Mouse (Mus musculus) brain, embryonic 14.5 days (tissue): ENCODE measurements around the gene Dnmt3l. TPM values are rescaled to one million over a fixed set of nuclear protein-coding genes. Genes with fewer than 3 reads are reported as not detected.

Experiments
- DNase-seq: peaks from one replicate; pipeline ENCODE4 v3.0.0-alpha.2; 2011; ENCODE audit warnings: low read depth
- CTCF ChIP-seq: fragments of 200-500 bp; IDR thresholded peaks from 2 replicates; pipeline ENCODE4 v1.5.1; 2012; ENCODE audit warnings: inconsistent platforms, mild to moderate bottlenecking, moderate library complexity, borderline replicate concordance; ENCODE audit not compliant: insufficient read depth, insufficient read length; ENCODE audit errors: extremely low read depth
- POLR2A ChIP-seq: fragments of 200-500 bp; IDR thresholded peaks from 2 replicates; pipeline ENCODE4 v1.6.1; 2012; ENCODE audit warnings: mild to moderate bottlenecking, inconsistent platforms, borderline replicate concordance; ENCODE audit not compliant: poor library complexity, insufficient read depth, insufficient read length, severe bottlenecking; ENCODE audit errors: extremely low read depth
- polyA plus RNA-seq: library from polyadenylated mRNA; depleted of rRNA; stranded (reverse); fragments of >200 nt; gene quantifications from 2 replicates; pipeline ENCODE4 v1.2.3, GENCODE M21; 2012

Gene Dnmt3l
- polyA plus RNA-seq, 1 experiment = not detected

- TF ChIP-seq POLR2A (no peak), CTCF (peak; percentile 37; the same call in 1 of the 2 replicates)
- peak; percentile 75 for DNase-seq
Observed at GRCm38 (mm10) chr10:78069101-78070011, 27.6 kb downstream of the Dnmt3l start, which contains the start of gene Icosl. TSS of gene Icosl (plus strand) at chr10:78069302.

- no peak for TF ChIP-seq POLR2A
- no peak for TF ChIP-seq CTCF
- no peak for DNase-seq
Observed at GRCm38 (mm10) chr10:78074151-78074550, 32.4 kb downstream of the Dnmt3l start.

DNA sequence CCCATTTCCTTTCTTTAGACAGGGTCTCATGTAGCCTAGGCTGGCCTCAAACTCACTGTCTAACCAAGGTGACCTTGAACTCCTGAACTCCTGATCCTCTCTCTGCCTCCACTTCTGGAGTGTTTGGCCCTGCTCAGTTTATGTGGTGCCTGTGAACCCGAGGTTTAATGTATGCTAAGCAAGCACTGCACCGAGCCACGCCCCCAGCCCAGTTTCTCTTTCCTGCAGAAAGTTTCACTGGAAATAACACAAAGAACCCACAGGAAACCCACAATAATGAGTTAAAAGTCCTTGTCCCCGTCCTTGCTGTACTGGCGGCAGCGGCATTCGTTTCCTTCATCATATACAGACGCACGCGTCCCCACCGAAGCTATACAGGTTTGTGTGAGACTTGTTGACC lies 33.2 kb downstream of the Dnmt3l start:
- DNase-seq = no peak
- no peak for TF ChIP-seq POLR2A
- TF ChIP-seq CTCF = no peak

DNA sequence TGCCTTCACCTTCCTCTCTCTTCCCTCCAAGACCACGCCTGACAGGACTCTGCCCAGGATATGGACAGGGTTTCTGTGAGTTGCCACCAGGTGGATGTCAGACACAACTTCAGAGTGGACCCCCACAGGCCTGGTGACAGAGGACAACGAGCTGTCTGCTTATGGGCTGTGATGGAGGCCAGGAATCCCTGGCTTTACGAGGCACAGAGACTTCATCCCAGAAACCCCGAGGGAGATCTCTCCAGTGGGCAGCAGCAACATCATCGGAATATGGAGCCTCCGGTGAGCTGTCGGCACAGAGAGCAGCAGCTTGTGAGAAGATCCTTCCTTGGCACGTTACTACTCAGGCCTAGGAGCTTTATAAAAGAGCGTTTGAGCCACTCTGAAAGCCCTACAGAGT lies 36.1 kb downstream of the Dnmt3l start:
- no peak for DNase-seq
- TF ChIP-seq CTCF (no peak), POLR2A (no peak)

DNA sequence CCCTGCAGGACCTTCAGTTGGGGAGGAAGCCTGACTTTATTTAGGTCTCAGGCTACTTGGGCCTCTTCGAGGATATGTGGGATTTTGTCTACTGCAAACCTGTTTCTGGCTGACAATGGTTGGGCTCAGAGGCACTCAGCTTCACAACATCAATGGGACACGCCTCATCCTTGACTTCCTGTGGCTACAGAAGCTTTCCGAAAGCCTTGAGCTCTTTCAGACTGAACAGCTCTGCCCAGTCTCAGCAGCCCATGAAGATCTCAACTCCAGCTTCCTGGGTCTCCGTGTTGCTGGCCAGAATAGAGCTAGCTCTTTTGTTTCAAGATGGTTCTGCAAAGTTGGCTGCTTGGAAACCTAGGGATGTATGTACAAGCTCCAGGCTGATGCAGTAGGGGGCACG lies 36.5 kb downstream of the Dnmt3l start:
- TF ChIP-seq POLR2A (no peak), CTCF (no peak)

GRCm38 (mm10) chr10:78079955-78080591 lies 38.3 kb downstream of the Dnmt3l start:
- TF ChIP-seq CTCF = no peak
- no peak for TF ChIP-seq POLR2A
- no peak for DNase-seq

More for the DNA sequence above, 36.5 kb downstream of the Dnmt3l start:
- DNase-seq = no peak

- TF ChIP-seq POLR2A (no peak), CTCF (no peak)
- DNase-seq = no peak
Observed at GRCm38 (mm10) chr10:78084073-78084472, 42.3 kb downstream of the Dnmt3l start.

DNA sequence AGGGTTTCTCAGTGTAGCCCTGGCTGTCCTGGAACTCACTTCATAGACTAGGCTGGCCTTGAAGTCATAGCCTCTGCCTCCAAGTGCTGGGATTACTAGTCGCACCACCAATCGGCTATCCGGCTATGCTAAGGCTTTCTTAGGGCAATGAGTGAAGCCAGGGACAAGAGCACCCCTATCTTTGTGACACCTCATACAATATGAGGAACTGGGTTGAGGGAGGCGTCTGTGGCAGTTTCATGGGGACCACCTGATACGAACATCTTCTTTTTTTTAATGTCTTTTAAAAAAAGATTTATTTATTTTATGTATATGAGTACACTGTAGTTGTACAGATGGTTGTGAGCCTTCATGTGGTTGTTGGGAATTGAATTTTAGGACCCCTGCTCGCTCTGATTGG lies 44.0 kb downstream of the Dnmt3l start:
- TF ChIP-seq CTCF = no peak
- TF ChIP-seq POLR2A = no peak
- no peak for DNase-seq

DNA sequence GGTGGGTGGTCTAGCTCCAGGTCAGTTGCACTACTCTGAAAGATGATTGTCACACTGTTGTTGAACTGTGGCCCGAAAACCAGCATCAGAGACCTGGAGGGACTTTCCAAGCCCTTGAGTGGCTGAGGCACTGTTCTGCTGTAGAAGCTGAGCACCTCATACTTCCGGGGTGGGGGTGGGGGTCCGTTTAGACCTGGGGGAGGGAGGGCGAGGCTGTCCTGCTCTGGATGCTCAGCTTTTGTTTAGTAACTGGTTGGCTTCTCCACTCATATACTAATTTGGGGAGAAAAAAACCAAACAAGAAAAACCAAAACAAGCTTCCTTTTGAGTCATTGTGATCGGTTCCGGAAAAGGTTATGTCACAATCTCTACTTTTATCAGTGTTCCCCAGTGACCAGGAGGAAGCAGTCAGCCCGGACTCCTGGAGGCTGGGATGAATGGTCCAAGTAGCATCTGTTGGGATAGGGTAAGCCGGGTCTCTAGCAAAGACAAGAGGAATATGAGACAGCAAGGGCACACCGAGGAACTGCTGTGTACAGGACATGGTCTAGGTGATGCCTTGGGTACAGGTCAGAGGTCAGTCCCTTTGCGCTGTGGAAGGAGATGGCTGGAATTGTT lies 44.8 kb downstream of the Dnmt3l start:
- TF ChIP-seq POLR2A (no peak), CTCF (no peak)
- DNase-seq = no peak

GRCm38 (mm10) chr10:78087101-78087511 lies 45.4 kb downstream of the Dnmt3l start:
- TF ChIP-seq CTCF (no peak), POLR2A (no peak)
- no peak for DNase-seq

- no peak for TF ChIP-seq POLR2A
- no peak for TF ChIP-seq CTCF
- peak; percentile 10 for DNase-seq
Observed at GRCm38 (mm10) chr10:78090246-78090645, 48.5 kb downstream of the Dnmt3l start.

GRCm38 (mm10) chr10:78090706-78091491 lies 49.2 kb downstream of the Dnmt3l start:
- no peak for TF ChIP-seq POLR2A
- DNase-seq = no peak
